Mouse (Mus musculus): ENCODE measurements at regions not wholly inside any gene's neighbourhood (a gene's known extent, or its start where the extent isn't known, plus 50 kb on each side); places are given as distances from the start of the nearest gene placed in this dataset.

- TF ChIP-seq CEBPB (IDR thresholded peaks at IDR 0.05; ENCODE audit: low read depth) = no peak
- TF ChIP-seq MAX (IDR thresholded peaks at IDR 0.05) = no peak
- no peak for TF ChIP-seq MYOD1 (IDR thresholded peaks at IDR 0.05; ENCODE audit: control insufficient read depth, insufficient read length, low read depth)
- TF ChIP-seq FOSL1 (IDR thresholded peaks at IDR 0.05; ENCODE audit: insufficient read depth, low read length, poor library complexity, severe bottlenecking) = no peak
- TF ChIP-seq MYOG (IDR thresholded peaks at IDR 0.05; ENCODE audit: control insufficient read depth, extremely low read depth, insufficient read length) = no peak
- Histone ChIP-seq H3K27me3 (ENCODE audit: control insufficient read depth, insufficient read depth, insufficient read length) (no peaks in the 10 kb centered on the region), H3ac (ENCODE audit: control insufficient read depth, insufficient read length, low read depth) (no peak overlapping the region), H3K79me3 (ENCODE audit: low read depth) (no peaks in the 10 kb centered on the region), H3K79me2 (ENCODE audit: control insufficient read depth, insufficient read depth) (no peaks in the 10 kb centered on the region), H3K4me3 (ENCODE audit: insufficient read depth, poor library complexity, severe bottlenecking) (no peak overlapping the region), H3K36me3 (ENCODE audit: control insufficient read depth, insufficient read depth) (no peaks in the 10 kb centered on the region)
Observed at GRCm38 (mm10) chr13:25451357-25451861, 181.1 kb upstream of the Nrsn1 start.

- Histone ChIP-seq H3K79me2 (ENCODE audit: control insufficient read depth, insufficient read depth) (no peaks in the 10 kb centered on the region), H3K36me3 (ENCODE audit: control insufficient read depth, insufficient read depth) (no peaks in the 10 kb centered on the region), H3K4me3 (ENCODE audit: insufficient read depth, poor library complexity, severe bottlenecking) (no peak overlapping the region), H3K27me3 (ENCODE audit: control insufficient read depth, insufficient read depth, insufficient read length) (no peaks in the 10 kb centered on the region), H3K79me3 (ENCODE audit: low read depth) (no peaks in the 10 kb centered on the region), H3ac (ENCODE audit: control insufficient read depth, insufficient read length, low read depth) (no peak overlapping the region)
- TF ChIP-seq FOSL1 (IDR thresholded peaks at IDR 0.05; ENCODE audit: insufficient read depth, low read length, poor library complexity, severe bottlenecking) = no peak
- TF ChIP-seq CTCF (IDR thresholded peaks at IDR 0.05; ENCODE audit: control insufficient read depth, insufficient read depth, insufficient read length) = no peak
- TF ChIP-seq MYOG (IDR thresholded peaks at IDR 0.05; ENCODE audit: control insufficient read depth, extremely low read depth, insufficient read length) = no peak
- TF ChIP-seq USF1 (IDR thresholded peaks at IDR 0.05; ENCODE audit: low read depth) = no peak
- TF ChIP-seq CEBPB (IDR thresholded peaks at IDR 0.05; ENCODE audit: low read depth) = no peak
- TF ChIP-seq MYOD1 (IDR thresholded peaks at IDR 0.05; ENCODE audit: control insufficient read depth, insufficient read length, low read depth) = no peak
- TF ChIP-seq MAX (IDR thresholded peaks at IDR 0.05) = no peak
Observed at GRCm38 (mm10) chr13:25429701-25430418, 159.6 kb upstream of the Nrsn1 start.

- no peaks in the 10 kb centered on the region for H3K79me3 ChIP-seq (ENCODE audit: low read depth)
- H3ac ChIP-seq (ENCODE audit: control insufficient read depth, insufficient read length, low read depth) = no peak overlapping the region
- TF ChIP-seq MYOD1 (IDR thresholded peaks at IDR 0.05; ENCODE audit: control insufficient read depth, insufficient read length, low read depth) (no peak), FOSL1 (IDR thresholded peaks at IDR 0.05; ENCODE audit: insufficient read depth, low read length, poor library complexity, severe bottlenecking) (no peak), MYOG (IDR thresholded peaks at IDR 0.05; ENCODE audit: control insufficient read depth, extremely low read depth, insufficient read length) (no peak), USF1 (IDR thresholded peaks at IDR 0.05; ENCODE audit: low read depth) (no peak), CEBPB (IDR thresholded peaks at IDR 0.05; ENCODE audit: low read depth) (no peak), CTCF (IDR thresholded peaks at IDR 0.05; ENCODE audit: control insufficient read depth, insufficient read depth, insufficient read length) (no peak), MAX (IDR thresholded peaks at IDR 0.05) (no peak)
- H3K79me2 ChIP-seq (ENCODE audit: control insufficient read depth, insufficient read depth) = no peaks in the 10 kb centered on the region
- H3K36me3 ChIP-seq (ENCODE audit: control insufficient read depth, insufficient read depth) = no peaks in the 10 kb centered on the region
- H3K27me3 ChIP-seq (ENCODE audit: control insufficient read depth, insufficient read depth, insufficient read length) = no peaks in the 10 kb centered on the region
- no peak overlapping the region for H3K4me3 ChIP-seq (ENCODE audit: insufficient read depth, poor library complexity, severe bottlenecking)
Observed at GRCm38 (mm10) chr13:25403182-25403795, 133.0 kb upstream of the Nrsn1 start.

GRCm38 (mm10) chr13:25402691-25403090 is 132.4 kb upstream of the Nrsn1 start:
- Histone ChIP-seq H3K36me3 (ENCODE audit: control insufficient read depth, insufficient read depth) (no peaks in the 10 kb centered on the region), H3K27me3 (ENCODE audit: control insufficient read depth, insufficient read depth, insufficient read length) (no peaks in the 10 kb centered on the region), H3K79me2 (ENCODE audit: control insufficient read depth, insufficient read depth) (no peaks in the 10 kb centered on the region), H3K4me3 (ENCODE audit: insufficient read depth, poor library complexity, severe bottlenecking) (no peak overlapping the region), H3ac (ENCODE audit: control insufficient read depth, insufficient read length, low read depth) (no peak overlapping the region), H3K79me3 (ENCODE audit: low read depth) (no peaks in the 10 kb centered on the region)
- no peak for TF ChIP-seq MYOG (IDR thresholded peaks at IDR 0.05; ENCODE audit: control insufficient read depth, extremely low read depth, insufficient read length)
- TF ChIP-seq MAX (IDR thresholded peaks at IDR 0.05) = no peak
- TF ChIP-seq CEBPB (IDR thresholded peaks at IDR 0.05; ENCODE audit: low read depth) = no peak
- no peak for TF ChIP-seq CTCF (IDR thresholded peaks at IDR 0.05; ENCODE audit: control insufficient read depth, insufficient read depth, insufficient read length)
- no peak for TF ChIP-seq MYOD1 (IDR thresholded peaks at IDR 0.05; ENCODE audit: control insufficient read depth, insufficient read length, low read depth)
- TF ChIP-seq USF1 (IDR thresholded peaks at IDR 0.05; ENCODE audit: low read depth) = no peak
- TF ChIP-seq FOSL1 (IDR thresholded peaks at IDR 0.05; ENCODE audit: insufficient read depth, low read length, poor library complexity, severe bottlenecking) = no peak

GRCm38 (mm10) chr13:25401936-25402504 is 131.7 kb upstream of the Nrsn1 start:
- Histone ChIP-seq H3K79me3 (ENCODE audit: low read depth) (no peaks in the 10 kb centered on the region), H3K27me3 (ENCODE audit: control insufficient read depth, insufficient read depth, insufficient read length) (no peaks in the 10 kb centered on the region), H3K79me2 (ENCODE audit: control insufficient read depth, insufficient read depth) (no peaks in the 10 kb centered on the region), H3K36me3 (ENCODE audit: control insufficient read depth, insufficient read depth) (no peaks in the 10 kb centered on the region), H3K4me3 (ENCODE audit: insufficient read depth, poor library complexity, severe bottlenecking) (no peak overlapping the region), H3ac (ENCODE audit: control insufficient read depth, insufficient read length, low read depth) (no peak overlapping the region)
- TF ChIP-seq MAX (IDR thresholded peaks at IDR 0.05) (no peak), MYOG (IDR thresholded peaks at IDR 0.05; ENCODE audit: control insufficient read depth, extremely low read depth, insufficient read length) (no peak), CTCF (IDR thresholded peaks at IDR 0.05; ENCODE audit: control insufficient read depth, insufficient read depth, insufficient read length) (no peak), MYOD1 (IDR thresholded peaks at IDR 0.05; ENCODE audit: control insufficient read depth, insufficient read length, low read depth) (no peak), FOSL1 (IDR thresholded peaks at IDR 0.05; ENCODE audit: insufficient read depth, low read length, poor library complexity, severe bottlenecking) (no peak), USF1 (IDR thresholded peaks at IDR 0.05; ENCODE audit: low read depth) (no peak), CEBPB (IDR thresholded peaks at IDR 0.05; ENCODE audit: low read depth) (no peak)
